Mouse (Mus musculus) MEL (cell line): ENCODE measurements around the gene Pygo1. TPM values are rescaled to one million over a fixed set of nuclear protein-coding genes. Genes with fewer than 3 reads are reported as not detected.

Experiments used
- DNase-seq: peaks from one replicate; pipeline ENCODE4 v3.0.0; 2011; ENCODE audit warnings: low read depth, low spot score
- H3K27ac ChIP-seq: 2 replicates; pipeline ENCODE4 v1.5.1; 2012; ENCODE audit warnings: low read depth, mild to moderate bottlenecking, control low read depth, low read length, moderate library complexity; ENCODE audit not compliant: control insufficient read depth
- H3K27me3 ChIP-seq, 2 experiments: fragments of 150-350 bp in 1 of 2; sonication (generic) in 1 of 2; 2 replicates each; pipeline ENCODE4 v1.6.1; 2012; ENCODE audit warnings: low read length in 2 of 2, mild to moderate bottlenecking in 2 of 2, improper control_type of control experiment in 1 of 2, moderate library complexity in 1 of 2; ENCODE audit not compliant: insufficient read depth in 2 of 2, control insufficient read depth in 1 of 2
- H3K36me3 ChIP-seq, 2 experiments: 2 replicates each; pipeline ENCODE4 v1.6.1; 2012 to 2014; ENCODE audit warnings: low read length in 2 of 2, improper control_type of control experiment in 1 of 2, inconsistent platforms in 1 of 2, mild to moderate bottlenecking in 1 of 2; ENCODE audit not compliant: insufficient read depth in 2 of 2, control insufficient read depth in 1 of 2
- H3K4me1 ChIP-seq, 2 experiments: fragments of 150-350 bp in 1 of 2; sonication (generic) in 1 of 2; 2 replicates each; pipeline ENCODE4 v1.6.1; 2012; ENCODE audit warnings: low read length in 2 of 2, improper control_type of control experiment in 1 of 2, mild to moderate bottlenecking in 1 of 2; ENCODE audit not compliant: insufficient read depth in 2 of 2, control insufficient read depth in 1 of 2
- H3K4me3 ChIP-seq, 2 experiments: fragments of 150-350 bp in 1 of 2; sonication (generic) in 1 of 2; 2 replicates each; pipeline ENCODE4 v1.5.1; 2012; ENCODE audit warnings: low read depth in 2 of 2, low read length in 2 of 2, mild to moderate bottlenecking in 2 of 2, moderate library complexity in 2 of 2, control low read depth in 1 of 2, improper control_type of control experiment in 1 of 2; ENCODE audit not compliant: control insufficient read depth in 1 of 2, insufficient read depth in 1 of 2
- H3K79me2 ChIP-seq: 2 replicates; pipeline ENCODE4 v1.6.1; 2012; ENCODE audit warnings: mild to moderate bottlenecking, low read length, moderate library complexity; ENCODE audit not compliant: control insufficient read depth, poor library complexity, insufficient read depth
- H3K9ac ChIP-seq: 2 replicates; pipeline ENCODE4 v1.6.1; 2012; ENCODE audit warnings: low read depth, mild to moderate bottlenecking, control low read depth, low read length, moderate library complexity; ENCODE audit not compliant: control insufficient read depth, poor library complexity, severe bottlenecking
- H3K9me3 ChIP-seq: fragments of 150-350 bp; sonication (generic); replicated peaks from 2 replicates; pipeline ENCODE4 v1.6.1; 2012; ENCODE audit warnings: mild to moderate bottlenecking, low read length, improper control_type of control experiment, moderate library complexity; ENCODE audit not compliant: insufficient read depth
- CHD1 ChIP-seq: IDR thresholded peaks from 2 replicates; pipeline ENCODE4 v1.6.1; 2012; ENCODE audit warnings: low read depth, mild to moderate bottlenecking, inconsistent platforms, low read length, improper control_type of control experiment
- E2F4 ChIP-seq: IDR thresholded peaks from 2 replicates; pipeline ENCODE4 v1.6.1; 2011; ENCODE audit warnings: low read depth, low read length, improper control_type of control experiment, borderline replicate concordance
- EP300 ChIP-seq, 2 experiments: IDR thresholded peaks; 2 replicates each; pipeline ENCODE4 v1.6.1; 2011; ENCODE audit warnings: improper control_type of control experiment in 2 of 2, low read length in 2 of 2, low read depth in 1 of 2, mild to moderate bottlenecking in 1 of 2
- JUND ChIP-seq: IDR thresholded peaks from 2 replicates; pipeline ENCODE4 v1.6.1; 2011; ENCODE audit warnings: low read depth, mild to moderate bottlenecking, improper control_type of control experiment, low read length
- MAFK ChIP-seq: IDR thresholded peaks from 2 replicates; pipeline ENCODE4 v1.6.1; 2011; ENCODE audit warnings: low read depth, mild to moderate bottlenecking, low read length, improper control_type of control experiment, borderline replicate concordance
- MAX ChIP-seq: IDR thresholded peaks from 2 replicates; pipeline ENCODE4 v1.6.1; 2011; ENCODE audit warnings: low read length, improper control_type of control experiment
- MEF2A ChIP-seq: IDR thresholded peaks from 2 replicates; pipeline ENCODE4 v1.6.1; 2014; ENCODE audit warnings: low read depth, mild to moderate bottlenecking, inconsistent platforms, low read length, improper control_type of control experiment; ENCODE audit not compliant: poor library complexity, insufficient replicate concordance, severe bottlenecking; ENCODE audit errors: extremely low read depth
- MXI1 ChIP-seq: IDR thresholded peaks from 2 replicates; pipeline ENCODE4 v1.6.1; 2011; ENCODE audit warnings: mild to moderate bottlenecking, low read depth, low read length, improper control_type of control experiment
- MYC ChIP-seq: IDR thresholded peaks from 2 replicates; pipeline ENCODE4 v1.6.1; 2011; ENCODE audit warnings: low read depth, mild to moderate bottlenecking, low read length, improper control_type of control experiment, moderate library complexity
- POLR2A ChIP-seq, 2 experiments: IDR thresholded peaks; 2 replicates each; pipeline ENCODE4 v1.6.1; 2011 to 2012; ENCODE audit warnings: low read length in 2 of 2, mild to moderate bottlenecking in 2 of 2, control low read depth in 1 of 2, improper control_type of control experiment in 1 of 2, low read depth in 1 of 2, moderate library complexity in 1 of 2; ENCODE audit not compliant: control insufficient read depth in 1 of 2, insufficient read depth in 1 of 2, poor library complexity in 1 of 2
- POLR2AphosphoS2 ChIP-seq: IDR thresholded peaks from 2 replicates; pipeline ENCODE4 v1.6.1; 2011; ENCODE audit warnings: low read length, improper control_type of control experiment
- POLR2AphosphoS5 ChIP-seq: IDR thresholded peaks from 2 replicates; pipeline ENCODE4 v1.6.1; 2012; ENCODE audit warnings: low read depth, borderline replicate concordance, mild to moderate bottlenecking, inconsistent platforms, low read length, moderate library complexity, mixed read lengths
- RCOR1 ChIP-seq: IDR thresholded peaks from 2 replicates; pipeline ENCODE4 v1.6.1; 2012; ENCODE audit warnings: low read depth, mild to moderate bottlenecking, inconsistent platforms, low read length, improper control_type of control experiment
- TAL1 ChIP-seq: IDR thresholded peaks from 2 replicates; pipeline ENCODE4 v1.6.1; 2012; ENCODE audit warnings: mild to moderate bottlenecking, inconsistent platforms, low read length, moderate library complexity, mixed read lengths
- TBP ChIP-seq: IDR thresholded peaks from 2 replicates; pipeline ENCODE4 v1.8.0; 2011; ENCODE audit warnings: low read depth, low read length, improper control_type of control experiment
- USF1 ChIP-seq: IDR thresholded peaks from 2 replicates; pipeline ENCODE4 v1.6.1; 2014; ENCODE audit warnings: low read depth, mild to moderate bottlenecking, inconsistent platforms, low read length, improper control_type of control experiment, moderate library complexity
- USF2 ChIP-seq, 2 experiments: IDR thresholded peaks; 2 replicates each; pipeline ENCODE4 v1.6.1; 2011 to 2012; ENCODE audit warnings: improper control_type of control experiment in 2 of 2, low read length in 2 of 2, borderline replicate concordance in 1 of 2, inconsistent platforms in 1 of 2, low read depth in 1 of 2, mild to moderate bottlenecking in 1 of 2; ENCODE audit not compliant: insufficient read depth in 1 of 2
- ZC3H11A ChIP-seq: IDR thresholded peaks from 2 replicates; pipeline ENCODE4 v1.6.1; 2012; ENCODE audit warnings: low read depth, mild to moderate bottlenecking, inconsistent platforms, low read length, improper control_type of control experiment
- ZKSCAN1 ChIP-seq: IDR thresholded peaks from 2 replicates; pipeline ENCODE4 v1.6.1; 2012; ENCODE audit warnings: low read depth, mild to moderate bottlenecking, inconsistent platforms, low read length, improper control_type of control experiment, moderate library complexity
- polyA plus RNA-seq, 2 experiments: library from polyadenylated mRNA; stranded (reverse) in 1 of 2; unstranded in 1 of 2; fragments of >175 nt in 1 of 2; fragments of >200 nt in 1 of 2; gene quantifications; 2 replicates each; pipeline versions ENCODE4 v1.2.1 to v1.2.4; 2012; ENCODE audit warnings: low replicate concordance in 2 of 2, low read depth in 1 of 2; ENCODE audit not compliant: insufficient read length in 2 of 2, insufficient read depth in 1 of 2, missing spikeins in 1 of 2
- total RNA-seq: library from RNA; depleted of rRNA; stranded (reverse); fragments of 300-350 nt; gene quantifications from 2 replicates; pipeline ENCODE4 v1.2.3, GENCODE M21; 2012

The Pygo1 gene
- total and polyA plus RNA-seq, 3 experiments = not detected

- TF ChIP-seq POLR2AphosphoS2 (no peak), TBP (no peak), JUND (no peak), TAL1 (no peak), MEF2A (no peak), EP300 (IDR thresholded peaks at IDR 0.05; ENCODE audit: low read depth in 1 of 2, low read length in 2 of 2) (no peak)
- DNase-seq = no peak
- Histone ChIP-seq H3K36me3 (peaks cover 0 to 3% of the 10 kb centered on the region in 2 experiments; a peak in 2 of 4 replicates), H3K79me2 (no peaks in the 10 kb centered on the region), H3K9me3 (no peaks in the 10 kb centered on the region), H3K4me1 (peaks cover 3 to 7% of the 10 kb centered on the region in 2 experiments; a peak in 3 of 4 replicates), H3K27ac (no peak overlapping the region), H3K4me3 (no peak overlapping the region), H3K27me3 (peaks cover 4 to 17% of the 10 kb centered on the region in 2 experiments), H3K9ac (no peak overlapping the region)
These were observed 47.5 kb upstream of the Pygo1 start for GRCm38 (mm10) chr9:72877905-72878304.

GRCm38 (mm10) chr9:72878656-72879055, 46.8 kb upstream of the Pygo1 start:
- peaks cover 0 to 3% of the 10 kb centered on the region in 2 experiments; a peak in 2 of 4 replicates for H3K36me3 ChIP-seq
- no peak for DNase-seq
- no peaks in the 10 kb centered on the region for H3K79me2 ChIP-seq
- H3K4me3 ChIP-seq = no peak overlapping the region
- H3K27me3 ChIP-seq = peaks cover 3 to 14% of the 10 kb centered on the region in 2 experiments
- no peaks in the 10 kb centered on the region for H3K9me3 ChIP-seq
- no peak overlapping the region for H3K27ac ChIP-seq
- TF ChIP-seq POLR2A (IDR thresholded peaks at IDR 0.05; ENCODE audit: control insufficient read depth in 1 of 2, insufficient read depth in 1 of 2, low read depth in 1 of 2, low read length in 2 of 2, poor library complexity in 1 of 2) = no peak
- TF ChIP-seq RCOR1 = no peak
- TF ChIP-seq MAX = no peak
- no peak for TF ChIP-seq POLR2AphosphoS5
- TF ChIP-seq USF2 (IDR thresholded peaks at IDR 0.05; ENCODE audit: borderline replicate concordance in 1 of 2, insufficient read depth in 1 of 2, low read depth in 1 of 2, low read length in 2 of 2) = no peak
- TF ChIP-seq ZC3H11A = no peak
- no peak for TF ChIP-seq MAFK
- TF ChIP-seq MXI1 = no peak
- no peak for TF ChIP-seq CHD1
- TF ChIP-seq, all 39 proteins: peak for 0
- Histone ChIP-seq H3K9ac (no peak overlapping the region), H3K4me1 (peaks cover 3 to 7% of the 10 kb centered on the region in 2 experiments; a peak in 3 of 4 replicates)

- no peaks in the 10 kb centered on the region for H3K9me3 ChIP-seq
- H3K27me3 ChIP-seq = peaks cover 1 to 7% of the 10 kb centered on the region in 2 experiments; a peak in 3 of 4 replicates
- H3K27ac ChIP-seq = no peak overlapping the region
- TF ChIP-seq USF1 (no peak), RCOR1 (no peak), E2F4 (no peak), MYC (no peak), ZKSCAN1 (no peak), POLR2AphosphoS2 (no peak), JUND (no peak)
- no peak for DNase-seq
- H3K4me1 ChIP-seq = peaks cover 3 to 7% of the 10 kb centered on the region in 2 experiments; a peak in 3 of 4 replicates
- no peaks in the 10 kb centered on the region for H3K79me2 ChIP-seq
- H3K9ac ChIP-seq = no peak overlapping the region
- peaks cover 0 to 3% of the 10 kb centered on the region in 2 experiments; a peak in 2 of 4 replicates for H3K36me3 ChIP-seq
- no peak overlapping the region for H3K4me3 ChIP-seq
These were observed 45.8 kb upstream of the Pygo1 start for GRCm38 (mm10) chr9:72879601-72880000.
